Mouse (Mus musculus): ENCODE results near the gene Tmem47. TPM values are rescaled to one million over a fixed set of nuclear protein-coding genes. Genes with fewer than 3 reads are reported as not detected.

Gene Tmem47
- polyA plus RNA-seq (2015; fragmentation: Nextera tagmentation; extraction: Ambion mirVana) = 16.9 and 17.8 TPM in 2 replicates

DNA sequence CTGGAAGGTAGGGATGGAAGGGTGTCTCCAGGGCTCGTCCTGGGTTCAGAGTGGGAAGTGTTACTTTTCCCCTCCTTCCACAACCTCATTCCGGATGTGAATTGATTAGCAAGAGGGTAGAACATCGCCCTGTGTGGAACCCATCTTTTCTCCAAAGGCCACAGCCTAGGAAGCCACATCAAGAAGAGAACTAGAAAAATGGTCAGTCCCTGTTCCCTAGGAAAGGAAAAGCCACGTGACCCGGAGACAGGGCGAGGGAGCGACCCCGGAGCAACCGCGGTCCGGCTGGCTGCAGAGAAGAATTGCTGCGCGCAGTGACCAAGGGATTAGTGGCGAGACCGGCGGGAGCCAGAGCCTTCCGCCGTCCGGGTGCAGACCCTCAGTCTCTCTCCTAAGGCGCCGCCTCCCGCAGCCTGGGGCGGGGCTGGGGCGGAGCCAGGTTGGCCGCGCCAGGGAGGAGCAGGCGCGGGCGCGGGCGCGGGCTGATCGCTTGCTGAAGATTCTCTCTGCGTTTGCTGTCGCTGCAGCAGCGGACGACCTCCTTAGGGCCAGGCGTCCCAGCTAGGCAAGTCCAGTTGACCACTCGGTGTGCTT lies at the start of gene Tmem47:
TSS of gene Tmem47 (plus strand) at position 489 of the 594 bp plus-strand sequence.
- no peaks in the 10 kb centered on the region for H3K27me3 ChIP-seq
- WGBS = 9% methylated on average over 30 of the region's 39 CpGs
- peak within 1 kb of the TSS; percentile 60 for H3K9ac ChIP-seq
- H3K4me3 ChIP-seq = peak within 1 kb of the TSS; percentile 62
- H3K9me3 ChIP-seq = no peaks in the 10 kb centered on the region
- H3K27ac ChIP-seq = peak within 1 kb of the TSS; percentile 86
- H3K36me3 ChIP-seq = no peaks in the 10 kb centered on the region
- H3K4me1 ChIP-seq = no peaks in the 10 kb centered on the region
- ATAC-seq (ENCODE audit: borderline replicate concordance, extremely low read depth, low FRiP score, low TSS enrichment) = peak; percentile 97
- peak within 1 kb of the TSS; percentile 54 for H3K4me2 ChIP-seq

DNA sequence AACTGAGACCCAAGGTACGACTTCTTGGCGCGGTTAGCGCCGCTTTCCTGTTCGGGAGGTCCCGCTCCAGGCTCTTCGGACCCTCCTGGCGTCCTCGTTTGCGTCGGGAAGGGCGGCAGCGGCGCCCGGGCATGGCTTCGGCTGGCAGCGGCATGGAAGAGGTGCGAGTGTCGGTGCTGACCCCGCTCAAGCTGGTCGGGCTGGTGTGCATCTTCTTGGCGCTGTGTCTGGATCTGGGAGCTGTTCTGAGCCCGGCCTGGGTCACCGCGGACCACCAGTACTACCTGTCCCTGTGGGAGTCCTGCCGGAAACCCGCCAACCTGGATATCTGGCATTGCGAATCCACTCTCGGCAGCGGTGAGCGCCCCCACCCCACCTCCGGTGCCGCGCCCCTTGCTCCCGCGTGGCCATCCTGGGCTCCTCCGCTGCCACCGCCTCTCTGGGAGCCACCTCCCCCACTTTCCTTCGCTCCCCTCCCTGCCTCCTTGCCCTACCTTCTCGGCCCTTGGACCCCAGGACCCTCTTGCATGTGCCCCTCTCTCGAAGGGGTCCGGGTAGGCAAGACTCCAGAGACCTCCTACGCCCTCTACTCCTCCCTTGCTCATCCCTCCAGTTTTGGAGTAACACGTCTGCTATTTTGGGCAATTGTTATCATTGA lies 435 bp downstream of the Tmem47 start:
- peak; percentile 31 for ATAC-seq (ENCODE audit: borderline replicate concordance, extremely low read depth, low FRiP score, low TSS enrichment)
- WGBS = 12% methylated on average over 37 of the region's 45 CpGs

DNA sequence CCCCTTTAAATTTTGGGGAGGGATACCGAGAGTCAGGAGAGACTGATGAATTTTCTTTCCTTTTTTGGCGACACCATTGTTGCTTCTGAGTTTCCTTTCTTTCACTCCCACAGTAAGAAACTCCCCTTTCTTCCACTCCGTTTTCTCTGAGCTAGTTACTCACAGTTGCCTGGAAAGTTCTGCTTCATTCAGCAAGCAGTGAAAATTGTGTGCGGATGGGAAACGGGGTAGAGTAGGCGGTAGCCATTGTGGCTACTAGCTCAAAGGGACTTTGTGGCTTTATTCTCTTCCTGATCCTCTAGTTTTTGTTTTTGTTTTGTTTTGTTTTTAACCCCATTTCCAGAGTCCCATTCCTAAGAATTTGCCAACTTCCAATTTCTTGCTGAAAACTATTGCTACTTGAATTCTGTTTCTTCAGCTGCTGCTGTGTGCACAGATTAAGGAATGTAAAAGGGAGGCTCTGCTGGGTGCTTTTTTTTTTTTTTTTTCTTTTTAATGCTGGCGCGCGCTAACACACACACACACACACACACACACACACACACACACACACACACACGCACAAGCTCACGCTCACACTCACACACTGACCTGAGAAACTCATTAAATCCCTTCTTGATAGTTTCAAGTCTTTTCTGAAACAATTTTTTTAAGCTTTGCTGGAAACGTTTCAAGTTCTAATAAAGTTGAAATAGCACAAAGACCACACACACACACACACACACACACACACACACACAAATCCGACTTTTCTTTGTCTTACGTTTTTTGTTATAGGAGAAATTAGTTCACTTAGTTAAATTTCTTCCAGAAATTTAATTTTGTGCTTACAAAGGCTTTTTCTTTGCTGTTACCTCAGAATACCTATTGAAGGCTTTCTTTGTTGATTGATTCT lies 1.5 kb downstream of the Tmem47 start:
- peak overlapping the region; percentile 86 for H3K27ac ChIP-seq
- 8% methylated on average over 13 of the region's 14 CpGs for WGBS
- no peaks in the 10 kb centered on the region for H3K9me3 ChIP-seq
- no peaks in the 10 kb centered on the region for H3K27me3 ChIP-seq
- H3K36me3 ChIP-seq = no peaks in the 10 kb centered on the region
- peak overlapping the region; percentile 54 for H3K4me2 ChIP-seq
- peak overlapping the region; percentile 62 for H3K4me3 ChIP-seq
- no peak for ATAC-seq (ENCODE audit: borderline replicate concordance, extremely low read depth, low FRiP score, low TSS enrichment)
- peak overlapping the region; percentile 23; the same call in 1 of the 2 replicates for H3K9ac ChIP-seq
- H3K4me1 ChIP-seq = no peaks in the 10 kb centered on the region

More for the DNA sequence above, 435 bp downstream of the Tmem47 start:
- Histone ChIP-seq H3K4me3 (peak overlapping the region; percentile 62), H3K27me3 (no peaks in the 10 kb centered on the region), H3K9me3 (no peaks in the 10 kb centered on the region), H3K9ac (peak overlapping the region; percentile 60), H3K36me3 (no peaks in the 10 kb centered on the region), H3K4me2 (peak overlapping the region; percentile 54), H3K27ac (peak overlapping the region; percentile 86), H3K4me1 (no peaks in the 10 kb centered on the region)

DNA sequence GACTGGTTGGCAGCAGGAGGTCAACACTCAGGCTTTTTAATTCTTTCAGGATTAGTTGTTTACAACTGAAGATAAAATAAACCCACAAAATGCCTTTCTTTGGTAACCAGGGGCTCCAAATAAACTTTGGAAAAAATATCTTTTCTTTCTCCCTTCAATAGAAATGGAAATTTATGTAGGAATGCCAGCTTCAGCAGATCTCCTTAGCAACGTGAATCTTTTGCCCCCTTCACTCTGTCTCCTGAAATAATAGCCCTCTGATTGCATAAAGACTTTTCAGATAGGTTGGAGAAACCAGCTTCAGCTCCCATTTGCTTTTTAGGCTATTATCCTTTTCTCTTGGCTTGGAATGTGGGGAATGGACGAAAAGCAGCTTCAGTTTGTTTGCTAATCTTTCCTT lies 2.2 kb downstream of the Tmem47 start:
- Histone ChIP-seq H3K9ac (peak overlapping the region; percentile 13; the same call in 1 of the 2 replicates), H3K4me3 (peak overlapping the region; percentile 62), H3K9me3 (no peaks in the 10 kb centered on the region), H3K27me3 (no peaks in the 10 kb centered on the region), H3K4me2 (peak overlapping the region; percentile 54), H3K27ac (peak overlapping the region; percentile 86; the same call in 1 of the 2 replicates), H3K36me3 (no peaks in the 10 kb centered on the region), H3K4me1 (no peaks in the 10 kb centered on the region)
- WGBS = 2% methylated on average over 2 of the region's 2 CpGs
- ATAC-seq (ENCODE audit: borderline replicate concordance, extremely low read depth, low FRiP score, low TSS enrichment) = no peak

DNA sequence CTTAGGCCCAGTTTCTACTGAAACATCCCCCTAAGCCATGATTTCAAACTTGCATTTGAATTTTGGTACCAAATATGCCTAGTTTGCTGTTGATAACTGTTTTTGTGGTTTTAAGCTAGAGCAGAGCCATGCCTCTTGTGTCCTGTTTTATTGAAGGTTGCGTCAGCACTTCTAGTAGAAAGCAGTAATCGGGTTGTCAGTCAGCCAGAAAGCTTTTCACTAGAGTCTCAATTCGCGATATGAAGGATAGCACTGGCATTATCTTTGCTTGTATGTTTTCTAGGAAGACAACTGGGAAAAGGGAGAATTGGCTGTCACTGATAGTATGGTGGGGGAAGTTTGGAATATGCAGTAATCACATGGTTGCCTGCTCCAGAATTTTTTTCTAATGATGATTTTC lies 3.3 kb downstream of the Tmem47 start:
- Histone ChIP-seq H3K9ac (no peak overlapping the region), H3K4me1 (no peaks in the 10 kb centered on the region), H3K9me3 (no peaks in the 10 kb centered on the region), H3K4me3 (no peak overlapping the region), H3K27ac (no peak overlapping the region), H3K36me3 (no peaks in the 10 kb centered on the region), H3K27me3 (no peaks in the 10 kb centered on the region), H3K4me2 (peak overlapping the region; percentile 54; the same call in 1 of the 2 replicates)
- ATAC-seq (ENCODE audit: borderline replicate concordance, extremely low read depth, low FRiP score, low TSS enrichment) = no peak
- WGBS = 32% methylated on average over 4 of the region's 4 CpGs

- H3K27me3 ChIP-seq = no peaks in the 10 kb centered on the region
- no peak overlapping the region for H3K9ac ChIP-seq
- no peaks in the 10 kb centered on the region for H3K9me3 ChIP-seq
- H3K4me3 ChIP-seq = no peak overlapping the region
- no peak for ATAC-seq (ENCODE audit: borderline replicate concordance, extremely low read depth, low FRiP score, low TSS enrichment)
- no peak overlapping the region for H3K27ac ChIP-seq
- H3K4me1 ChIP-seq = no peaks in the 10 kb centered on the region
- no peaks in the 10 kb centered on the region for H3K36me3 ChIP-seq
- no peak overlapping the region for H3K4me2 ChIP-seq
Measured at GRCm38 (mm10) chrX:81078522-81078921, 8.0 kb downstream of the Tmem47 start.

GRCm38 (mm10) chrX:81080996-81081395 lies 10.5 kb downstream of the Tmem47 start:
- H3K9ac ChIP-seq = no peak overlapping the region
- no peak overlapping the region for H3K4me2 ChIP-seq
- no peaks in the 10 kb centered on the region for H3K27me3 ChIP-seq
- H3K36me3 ChIP-seq = no peaks in the 10 kb centered on the region
- WGBS = 39% methylated on average over 2 of the region's 2 CpGs
- no peaks in the 10 kb centered on the region for H3K9me3 ChIP-seq
- no peak for ATAC-seq (ENCODE audit: borderline replicate concordance, extremely low read depth, low FRiP score, low TSS enrichment)
- H3K4me3 ChIP-seq = no peak overlapping the region
- H3K4me1 ChIP-seq = no peaks in the 10 kb centered on the region
- no peak overlapping the region for H3K27ac ChIP-seq

DNA sequence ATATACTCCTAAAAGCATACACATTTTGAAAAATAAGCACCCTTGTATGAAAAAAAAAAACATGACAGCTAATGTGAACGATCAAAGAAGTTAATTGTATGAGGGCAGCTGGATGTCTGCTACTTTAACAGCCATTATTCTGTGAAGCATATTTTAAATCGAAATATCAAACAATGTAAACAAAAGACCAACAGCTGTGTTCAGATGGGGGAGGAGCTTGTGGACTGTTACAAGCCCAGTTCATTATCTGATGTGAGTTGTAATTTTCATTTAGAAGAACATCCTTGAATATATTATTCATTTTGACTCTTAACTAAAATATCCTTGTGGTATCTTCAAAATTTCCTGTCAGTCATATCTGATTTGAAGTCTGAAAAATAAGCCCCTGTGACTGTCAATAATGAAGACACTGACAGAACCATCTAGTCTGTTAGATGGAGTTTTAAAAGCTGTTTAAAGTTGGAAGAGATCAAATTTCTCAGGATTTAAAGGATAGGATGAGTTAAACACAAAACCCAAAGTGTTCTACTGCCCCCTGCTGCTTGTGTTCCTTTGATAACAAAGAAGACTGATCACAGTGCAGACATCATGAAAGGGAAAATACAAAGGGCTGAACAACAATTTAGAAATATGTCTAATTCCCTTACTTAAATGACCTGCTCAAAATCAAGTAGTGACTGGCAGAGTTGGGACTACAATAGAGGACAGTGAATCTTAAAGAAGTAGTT lies 14.7 kb downstream of the Tmem47 start:
- H3K36me3 ChIP-seq = no peaks in the 10 kb centered on the region
- H3K9me3 ChIP-seq = no peaks in the 10 kb centered on the region
- no peak overlapping the region for H3K4me2 ChIP-seq
- no peak overlapping the region for H3K4me3 ChIP-seq
- no peaks in the 10 kb centered on the region for H3K4me1 ChIP-seq
- 47% methylated on average over 2 of the region's 2 CpGs for WGBS
- no peaks in the 10 kb centered on the region for H3K27me3 ChIP-seq
- no peak overlapping the region for H3K27ac ChIP-seq
- no peak for ATAC-seq (ENCODE audit: borderline replicate concordance, extremely low read depth, low FRiP score, low TSS enrichment)
- no peak overlapping the region for H3K9ac ChIP-seq

- H3K4me2 ChIP-seq = no peak overlapping the region
- H3K27me3 ChIP-seq = no peaks in the 10 kb centered on the region
- no peaks in the 10 kb centered on the region for H3K4me1 ChIP-seq
- H3K9me3 ChIP-seq = no peaks in the 10 kb centered on the region
- 68% methylated on average over 1 of the region's 1 CpGs for WGBS
- H3K36me3 ChIP-seq = no peaks in the 10 kb centered on the region
- no peak overlapping the region for H3K4me3 ChIP-seq
- H3K27ac ChIP-seq = no peak overlapping the region
- ATAC-seq (ENCODE audit: borderline replicate concordance, extremely low read depth, low FRiP score, low TSS enrichment) = no peak
- no peak overlapping the region for H3K9ac ChIP-seq
Measured at GRCm38 (mm10) chrX:81147416-81147815, 76.9 kb downstream of the Tmem47 start.

All from lung, embryonic 15.5 days (tissue).